Mouse (Mus musculus): ENCODE data around the gene Serpina5. TPM values are rescaled to one million over a fixed set of nuclear protein-coding genes. Genes with fewer than 3 reads are reported as not detected.

The Serpina5 gene
- total RNA-seq, 2 experiments from 2014 or later, result not detected

- intact Hi-C loops (cut with DNase I), result no loop called here
- DNase-seq (ENCODE audit: low spot score in 2 of 2), result no peak
Measured at GRCm38 (mm10) chr12:104123097-104123496, 22.2 kb downstream of the Serpina5 start.

- intact Hi-C loops (cut with DNase I), result no loop called here
- DNase-seq (ENCODE audit: low spot score in 2 of 2), result no peak
Measured at GRCm38 (mm10) chr12:104123996-104124395, 23.1 kb downstream of the Serpina5 start.

- intact Hi-C loops (cut with DNase I), result no loop called here
- DNase-seq (ENCODE audit: low spot score in 2 of 2), result no peak
Measured at GRCm38 (mm10) chr12:104125021-104125560, 24.2 kb downstream of the Serpina5 start.

- DNase-seq (ENCODE audit: low spot score in 2 of 2), result no peak
- intact Hi-C loops (cut with DNase I), result no loop called here
Measured at GRCm38 (mm10) chr12:104127696-104128095, 26.8 kb downstream of the Serpina5 start, which contains the start of gene Serpina3b. Serpina3b (plus strand) TSS chr12:104127996.

GRCm38 (mm10) chr12:104131041-104131440 lies 30.1 kb downstream of the Serpina5 start:
- DNase-seq (ENCODE audit: low spot score in 2 of 2), result no peak
- intact Hi-C loops (cut with DNase I), result no loop called here

GRCm38 (mm10) chr12:104138216-104138615 lies 37.3 kb downstream of the Serpina5 start:
- DNase-seq (ENCODE audit: low spot score in 2 of 2), result no peak
- intact Hi-C loops (cut with DNase I), result no loop called here

GRCm38 (mm10) chr12:104140543-104141103 lies 39.7 kb downstream of the Serpina5 start:
- intact Hi-C loops (cut with DNase I), result no loop called here
- no peak for DNase-seq (ENCODE audit: low spot score in 2 of 2)

- no peak for DNase-seq (ENCODE audit: low spot score in 2 of 2)
- intact Hi-C loops (cut with DNase I), result no loop called here
Measured at GRCm38 (mm10) chr12:104141506-104141905, 40.6 kb downstream of the Serpina5 start.

GRCm38 (mm10) chr12:104142427-104142826 lies 41.5 kb downstream of the Serpina5 start:
- intact Hi-C loops (cut with DNase I), result no loop called here

GRCm38 (mm10) chr12:104143286-104143685 lies 42.4 kb downstream of the Serpina5 start:
- intact Hi-C loops (cut with DNase I), result no loop called here
- no peak for DNase-seq (ENCODE audit: low spot score in 2 of 2)

More at GRCm38 (mm10) chr12:104142427-104142826, 41.5 kb downstream of the Serpina5 start:
- no peak for DNase-seq (ENCODE audit: low spot score in 2 of 2)

- no peak for DNase-seq (ENCODE audit: low spot score in 2 of 2)
- intact Hi-C loops (cut with DNase I), result no loop called here
Measured at GRCm38 (mm10) chr12:104145571-104145970, 44.7 kb downstream of the Serpina5 start.

GRCm38 (mm10) chr12:104151989-104152388 lies 51.1 kb downstream of the Serpina5 start:
- no peak for DNase-seq (ENCODE audit: low spot score in 2 of 2)
- intact Hi-C loops (cut with DNase I), result no loop called here

- intact Hi-C loops (cut with DNase I), result no loop called here
- DNase-seq (ENCODE audit: low spot score in 2 of 2), result no peak
Measured at GRCm38 (mm10) chr12:104153041-104153645, 52.2 kb downstream of the Serpina5 start.

- intact Hi-C loops (cut with DNase I), result no loop called here
- DNase-seq (ENCODE audit: low spot score in 2 of 2), result no peak
Measured at GRCm38 (mm10) chr12:104153656-104154055, 52.7 kb downstream of the Serpina5 start, which contains the start of gene Serpina3c. Serpina3c (minus strand) TSS chr12:104153870.

Other genes with a start within 250 kb of the Serpina5 start
- not detected for gene Serpina1a, start 237.6 kb upstream of the Serpina5 start, total RNA-seq (2021)
- not detected for gene Serpina1c, start 196.2 kb upstream of the Serpina5 start, total RNA-seq (2021)
- not detected for gene Serpina1e, start 142.1 kb upstream of the Serpina5 start, total RNA-seq (2021)
- gene Serpina11, start 111.2 kb upstream of the Serpina5 start, total RNA-seq (2021), result not detected
- 1 to 10 TPM in 1 of 2 experiments, under 1 TPM in 1; 0.77 to 1.4 TPM for gene Serpina9, start 87.4 kb upstream of the Serpina5 start, total RNA-seq (2021)
- gene Serpina12, start 56.7 kb upstream of the Serpina5 start, total RNA-seq (2021), result not detected
- gene Serpina3a, start 11.6 kb downstream of the Serpina5 start, total RNA-seq (2021), result not detected
- not detected for gene Serpina3b, start 26.9 kb downstream of the Serpina5 start, total RNA-seq (2021)
- not detected for gene Serpina3c, start 52.8 kb downstream of the Serpina5 start, total RNA-seq (2021)
- gene Serpina3f, start 113.4 kb downstream of the Serpina5 start, total RNA-seq (2021), result not detected
- under 1 TPM; 0.26 to 0.27 TPM for gene Serpina3g, start 135.1 kb downstream of the Serpina5 start, total RNA-seq (2021)
- gene Serpina3i, start 162.0 kb downstream of the Serpina5 start, total RNA-seq (2021), result not detected
- gene Serpina3j, start 213.4 kb downstream of the Serpina5 start, total RNA-seq (2021), result not detected
- gene Serpina3k, start 237.4 kb downstream of the Serpina5 start, total RNA-seq (2021), result not detected
- not detected for gene Serpina3m, start 237.4 kb downstream of the Serpina5 start, total RNA-seq (2021)